Mouse (Mus musculus): Measurements from ENCODE around the gene Stk32c. TPM values are rescaled to one million over a fixed set of nuclear protein-coding genes. Genes with fewer than 3 reads are reported as not detected.
A peak's percentile ranks its signal among the peaks of the same experiment; 100 is the strongest.

Gene Stk32c
- total and polyA plus RNA-seq, 2 experiments from 2014 or later: 0.42 TPM; not detected in 1

DNA sequence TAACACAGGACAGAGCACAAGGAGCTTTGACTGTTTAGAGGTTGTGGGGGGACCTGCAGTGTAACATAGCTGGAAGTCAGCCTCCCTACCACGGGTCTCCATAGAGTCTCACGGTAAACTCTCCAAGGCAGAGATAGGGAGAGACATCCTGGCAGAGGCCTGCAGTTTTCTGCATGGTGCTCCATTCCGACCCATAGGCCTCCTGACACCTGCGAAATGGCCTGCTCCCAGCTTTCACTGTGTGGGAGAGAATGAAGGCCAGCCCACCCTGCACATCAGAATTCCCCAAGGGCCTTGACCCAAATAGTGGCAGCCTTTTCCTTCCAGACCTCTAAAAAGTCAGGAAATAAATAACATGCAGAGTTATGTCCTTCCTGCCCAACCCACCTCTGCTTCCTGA is 22.5 kb downstream of the Stk32c start:
- peaks cover 35% of the 10 kb centered on the region for H3K27me3 ChIP-seq (ENCODE audit: control insufficient read depth, insufficient read depth, low read length)
- H3K4me2 ChIP-seq (ENCODE audit: low read depth, low read length): no peak overlapping the region
- no peak overlapping the region for H3K4me3 ChIP-seq (ENCODE audit: low read depth, low read length)
- H3K27ac ChIP-seq (ENCODE audit: low read depth): no peak overlapping the region
- 81% methylated on average over 4 of the region's 4 CpGs for WGBS
- TF ChIP-seq CTCF (IDR thresholded peaks at IDR 0.05; ENCODE audit: low read depth) (no peak), EP300 (IDR thresholded peaks at IDR 0.05; ENCODE audit: low read depth) (no peak)
- H3K36me3 ChIP-seq (replicated peaks; ENCODE audit: control insufficient read depth, insufficient read depth, low read length): no peaks in the 10 kb centered on the region
- H3K9me3 ChIP-seq (replicated peaks; ENCODE audit: control insufficient read depth, low read length): no peaks in the 10 kb centered on the region
- no peaks in the 10 kb centered on the region for H3K4me1 ChIP-seq (ENCODE audit: control insufficient read depth, insufficient read depth)
- no peak for ATAC-seq (ENCODE audit: insufficient read depth, low read depth)
- DNase-seq (ENCODE audit: low spot score): no peak
- H3K9ac ChIP-seq (replicated peaks; ENCODE audit: low read depth, low read length): no peak overlapping the region

DNA sequence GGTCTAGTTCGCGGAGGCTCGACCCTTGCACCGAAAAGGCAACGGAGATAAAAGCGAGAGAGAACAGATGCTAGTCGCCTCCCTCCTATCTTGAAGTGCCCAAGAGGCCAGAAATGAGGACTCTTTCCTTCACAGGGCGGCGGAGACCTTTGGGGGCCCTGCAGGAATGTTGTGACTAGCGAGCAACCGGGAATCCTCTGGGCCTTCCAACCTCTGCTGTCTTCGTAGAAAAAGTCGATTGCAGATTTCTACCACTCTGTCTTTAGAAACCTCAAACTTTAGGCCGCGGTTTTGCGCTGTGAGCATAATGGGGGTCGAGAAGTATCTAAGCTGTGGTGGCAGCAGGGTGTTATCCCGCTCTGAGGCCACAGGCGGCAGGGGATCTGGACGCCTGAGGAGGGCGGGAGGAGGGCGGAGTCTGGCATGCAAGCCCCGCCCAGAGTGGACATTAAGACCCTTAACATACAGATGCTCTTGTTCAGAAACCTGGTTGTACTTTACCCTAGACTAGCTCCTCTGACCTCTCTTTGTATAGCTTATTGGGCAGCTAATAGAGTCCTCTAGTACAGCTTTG is 24.4 kb downstream of the Stk32c start:
- peak; percentile 79 for ATAC-seq (ENCODE audit: insufficient read depth, low read depth)
- Histone ChIP-seq H3K4me3 (ENCODE audit: low read depth, low read length) (peak overlapping the region; percentile 65), H3K4me1 (ENCODE audit: control insufficient read depth, insufficient read depth) (no peaks in the 10 kb centered on the region), H3K27ac (ENCODE audit: low read depth) (no peak overlapping the region), H3K4me2 (ENCODE audit: low read depth, low read length) (peak overlapping the region; percentile 91), H3K27me3 (ENCODE audit: control insufficient read depth, insufficient read depth, low read length) (peaks cover 43% of the 10 kb centered on the region), H3K36me3 (replicated peaks; ENCODE audit: control insufficient read depth, insufficient read depth, low read length) (no peaks in the 10 kb centered on the region), H3K9ac (replicated peaks; ENCODE audit: low read depth, low read length) (no peak overlapping the region), H3K9me3 (replicated peaks; ENCODE audit: control insufficient read depth, low read length) (no peaks in the 10 kb centered on the region)
- no peak for DNase-seq (ENCODE audit: low spot score)
- TF ChIP-seq CTCF (IDR thresholded peaks at IDR 0.05; ENCODE audit: low read depth): no peak
- TF ChIP-seq EP300 (IDR thresholded peaks at IDR 0.05; ENCODE audit: low read depth): no peak
- WGBS: 1% methylated on average over 23 of the region's 23 CpGs

DNA sequence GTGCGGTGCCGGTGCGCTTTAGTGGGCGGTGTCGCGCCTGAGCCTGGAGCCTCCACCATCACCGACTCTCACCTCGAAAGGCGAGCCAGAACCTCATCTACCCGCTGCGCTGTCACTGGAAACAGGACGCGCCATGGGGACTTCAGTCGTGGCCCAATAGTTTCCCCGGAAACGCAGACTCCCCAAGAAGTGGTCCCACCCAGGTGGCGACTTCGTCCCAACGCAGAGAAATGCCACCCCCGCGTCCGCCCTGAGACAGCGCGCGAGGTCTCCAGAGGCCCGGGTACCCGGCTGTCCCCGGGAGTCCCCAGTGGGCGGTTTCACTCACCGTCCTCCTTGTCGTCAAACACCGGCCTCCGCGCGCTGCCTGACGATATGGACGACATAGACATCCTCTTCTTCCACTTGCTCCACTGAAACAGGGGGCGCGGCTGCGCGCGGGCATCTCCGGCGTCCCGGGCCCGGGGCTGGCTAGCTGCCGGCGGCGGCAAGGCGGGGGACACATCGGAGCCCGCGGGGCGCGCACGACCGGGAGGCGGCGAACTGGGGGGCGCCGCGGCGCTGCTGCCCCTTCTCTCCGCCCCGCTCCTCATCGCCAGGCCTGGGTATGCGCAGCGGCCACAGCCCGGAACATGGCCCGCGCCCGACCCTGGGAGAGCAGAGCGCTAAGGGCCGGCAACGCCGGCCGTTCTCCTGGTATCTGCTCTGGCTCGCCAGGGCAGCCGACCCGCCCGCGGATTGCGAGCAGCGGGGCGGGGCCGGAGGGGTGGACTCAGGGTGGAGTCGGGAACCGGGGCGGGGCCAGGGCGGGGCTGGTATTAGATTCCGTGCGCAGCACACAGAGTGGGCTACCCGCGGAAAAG is 25.1 kb downstream of the Stk32c start:
- Histone ChIP-seq H3K9ac (replicated peaks; ENCODE audit: low read depth, low read length) (peak overlapping the region; percentile 44; the same call in 1 of the 2 replicates), H3K4me1 (ENCODE audit: control insufficient read depth, insufficient read depth) (no peaks in the 10 kb centered on the region), H3K27me3 (ENCODE audit: control insufficient read depth, insufficient read depth, low read length) (peaks cover 43% of the 10 kb centered on the region), H3K27ac (ENCODE audit: low read depth) (no peak overlapping the region), H3K9me3 (replicated peaks; ENCODE audit: control insufficient read depth, low read length) (no peaks in the 10 kb centered on the region), H3K4me2 (ENCODE audit: low read depth, low read length) (peak overlapping the region; percentile 91), H3K4me3 (ENCODE audit: low read depth, low read length) (peak overlapping the region; percentile 65), H3K36me3 (replicated peaks; ENCODE audit: control insufficient read depth, insufficient read depth, low read length) (no peaks in the 10 kb centered on the region)
- TF ChIP-seq CTCF (IDR thresholded peaks at IDR 0.05; ENCODE audit: low read depth) (no peak), EP300 (IDR thresholded peaks at IDR 0.05; ENCODE audit: low read depth) (no peak)
- ATAC-seq (ENCODE audit: insufficient read depth, low read depth) (peak; percentile 93), DNase-seq (ENCODE audit: low spot score) (peak; percentile 66)
- under 1% methylated on average over 92 of the region's 94 CpGs for WGBS

DNA sequence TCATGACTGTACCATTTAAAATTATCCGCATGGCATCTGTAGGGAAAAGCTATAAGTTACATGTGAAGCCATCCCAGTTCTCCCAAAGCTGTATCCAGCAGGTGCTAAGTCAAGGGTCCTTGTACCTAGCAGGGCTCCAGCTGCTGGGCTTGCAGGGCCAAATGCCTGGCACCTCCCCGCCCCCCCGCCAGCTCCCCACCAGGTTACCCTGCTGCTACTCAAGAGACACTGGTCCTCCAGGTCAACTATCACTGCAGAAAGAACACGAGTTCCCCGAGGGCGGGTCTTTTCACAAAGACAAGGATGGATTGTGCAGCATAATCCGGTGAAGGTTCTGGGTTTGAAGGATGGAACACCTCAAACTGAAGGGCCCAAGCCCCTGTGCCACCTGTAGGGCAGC is 25.8 kb downstream of the Stk32c start:
- 41% methylated on average over 7 of the region's 7 CpGs for WGBS
- Histone ChIP-seq H3K4me2 (ENCODE audit: low read depth, low read length) (peak overlapping the region; percentile 91), H3K4me1 (ENCODE audit: control insufficient read depth, insufficient read depth) (no peaks in the 10 kb centered on the region), H3K4me3 (ENCODE audit: low read depth, low read length) (peak overlapping the region; percentile 65), H3K9me3 (replicated peaks; ENCODE audit: control insufficient read depth, low read length) (no peaks in the 10 kb centered on the region), H3K27me3 (ENCODE audit: control insufficient read depth, insufficient read depth, low read length) (peaks cover 43% of the 10 kb centered on the region), H3K27ac (ENCODE audit: low read depth) (no peak overlapping the region), H3K36me3 (replicated peaks; ENCODE audit: control insufficient read depth, insufficient read depth, low read length) (no peaks in the 10 kb centered on the region), H3K9ac (replicated peaks; ENCODE audit: low read depth, low read length) (no peak overlapping the region)
- no peak for DNase-seq (ENCODE audit: low spot score)
- no peak for ATAC-seq (ENCODE audit: insufficient read depth, low read depth)
- TF ChIP-seq EP300 (IDR thresholded peaks at IDR 0.05; ENCODE audit: low read depth): no peak
- no peak for TF ChIP-seq CTCF (IDR thresholded peaks at IDR 0.05; ENCODE audit: low read depth)

DNA sequence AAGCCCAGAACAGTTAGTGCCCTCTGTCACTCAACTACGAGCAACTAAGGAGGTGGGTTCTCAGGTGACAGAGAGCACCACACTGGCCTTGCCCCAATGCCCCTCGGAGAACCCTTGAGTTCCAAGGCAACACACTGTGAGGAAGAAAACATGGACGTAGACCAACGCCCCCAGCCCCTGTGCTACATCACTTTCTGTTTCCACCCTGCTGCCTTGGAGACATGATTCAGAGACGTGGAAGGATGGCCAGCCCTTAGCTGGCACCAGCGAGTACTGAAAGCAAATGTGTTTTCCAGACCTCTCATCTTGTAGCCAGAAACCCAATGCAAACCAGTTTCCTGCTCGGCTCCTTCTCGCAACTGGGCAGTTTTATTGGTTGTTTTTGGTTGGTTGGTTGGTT is 26.7 kb downstream of the Stk32c start:
- Histone ChIP-seq H3K27me3 (ENCODE audit: control insufficient read depth, insufficient read depth, low read length) (peaks cover 43% of the 10 kb centered on the region), H3K4me3 (ENCODE audit: low read depth, low read length) (no peak overlapping the region), H3K4me2 (ENCODE audit: low read depth, low read length) (no peak overlapping the region), H3K36me3 (replicated peaks; ENCODE audit: control insufficient read depth, insufficient read depth, low read length) (no peaks in the 10 kb centered on the region), H3K27ac (ENCODE audit: low read depth) (no peak overlapping the region), H3K4me1 (ENCODE audit: control insufficient read depth, insufficient read depth) (no peaks in the 10 kb centered on the region), H3K9me3 (replicated peaks; ENCODE audit: control insufficient read depth, low read length) (no peaks in the 10 kb centered on the region), H3K9ac (replicated peaks; ENCODE audit: low read depth, low read length) (no peak overlapping the region)
- no peak for ATAC-seq (ENCODE audit: insufficient read depth, low read depth)
- TF ChIP-seq CTCF (IDR thresholded peaks at IDR 0.05; ENCODE audit: low read depth) (no peak), EP300 (IDR thresholded peaks at IDR 0.05; ENCODE audit: low read depth) (no peak)
- no peak for DNase-seq (ENCODE audit: low spot score)
- WGBS: 75% methylated on average over 8 of the region's 8 CpGs
